Mouse (Mus musculus) testis, adult 2 months (tissue): ENCODE results near the gene Tnip3. TPM values are rescaled to one million over a fixed set of nuclear protein-coding genes. Genes with fewer than 3 reads are reported as not detected.

Experiments
- H3K27ac ChIP-seq: fragments of 200-500 bp; 2 replicates; pipeline ENCODE4 v1.5.1; 2012; ENCODE audit warnings: low read depth, low read length; ENCODE audit not compliant: control insufficient read depth, insufficient read depth
- H3K27me3 ChIP-seq: fragments of 200-500 bp; 2 replicates; pipeline ENCODE4 v1.6.1; 2012; ENCODE audit warnings: mild to moderate bottlenecking, low read length, moderate library complexity; ENCODE audit not compliant: control insufficient read depth, insufficient read depth
- H3K36me3 ChIP-seq: fragments of 200-500 bp; 2 replicates; pipeline ENCODE4 v1.6.1; 2012; ENCODE audit warnings: mild to moderate bottlenecking, low read length; ENCODE audit not compliant: control insufficient read depth, insufficient read depth
- H3K4me1 ChIP-seq: fragments of 200-500 bp; 2 replicates; pipeline ENCODE4 v1.6.1; 2012; ENCODE audit warnings: low read length; ENCODE audit not compliant: control insufficient read depth, insufficient read depth
- H3K4me3 ChIP-seq: fragments of 200-500 bp; 2 replicates; pipeline ENCODE4 v1.5.1; 2012; ENCODE audit warnings: low read depth, mild to moderate bottlenecking, low read length, moderate library complexity, mixed read lengths; ENCODE audit not compliant: control insufficient read depth
- CTCF ChIP-seq: fragments of 200-500 bp; IDR thresholded peaks from 2 replicates; pipeline ENCODE4 v1.5.1; 2012; ENCODE audit warnings: low read depth, mild to moderate bottlenecking, inconsistent platforms, low read length, moderate library complexity; ENCODE audit not compliant: control insufficient read depth, insufficient read depth, insufficient replicate concordance
- POLR2A ChIP-seq: fragments of 200-500 bp; IDR thresholded peaks from 2 replicates; pipeline ENCODE4 v1.6.1; 2012; ENCODE audit warnings: low read depth, mild to moderate bottlenecking, inconsistent platforms, low read length, moderate library complexity; ENCODE audit not compliant: control insufficient read depth
- polyA plus RNA-seq: library from polyadenylated mRNA; depleted of rRNA; stranded (reverse); fragments of >200 nt; gene quantifications from 2 replicates; pipeline ENCODE4 v1.2.3, GENCODE M21; 2012

Tnip3 gene
- polyA plus RNA-seq, 1 experiment, result not detected

DNA sequence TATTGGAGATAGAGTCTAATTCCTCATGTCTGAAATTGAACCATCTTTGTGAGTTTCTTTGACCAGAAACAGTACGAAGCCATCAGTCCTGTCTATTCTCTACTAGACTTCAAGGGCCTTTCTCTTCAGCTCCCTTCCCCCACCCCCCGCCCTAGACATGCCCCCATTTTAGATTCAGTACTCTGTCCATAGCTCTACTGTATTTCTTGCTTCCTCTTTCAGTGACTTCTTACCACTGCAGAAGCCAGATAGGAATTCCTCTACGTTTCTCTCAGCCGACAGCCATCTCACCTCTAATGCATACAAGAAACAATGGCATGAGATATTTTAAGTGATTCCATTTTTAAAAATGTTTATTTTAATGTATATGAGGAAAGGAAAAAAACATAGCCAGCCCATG lies 136.2 kb downstream of the Tnip3 start:
- H3K27ac ChIP-seq, result no peak overlapping the region
- H3K4me1 ChIP-seq, result no peaks in the 10 kb centered on the region
- no peaks in the 10 kb centered on the region for H3K27me3 ChIP-seq
- H3K4me3 ChIP-seq, result no peak overlapping the region
- no peak for TF ChIP-seq CTCF
- no peak for TF ChIP-seq POLR2A
- H3K36me3 ChIP-seq, result no peaks in the 10 kb centered on the region

- H3K27ac ChIP-seq, result no peak overlapping the region
- no peaks in the 10 kb centered on the region for H3K27me3 ChIP-seq
- no peak for TF ChIP-seq CTCF
- no peak for TF ChIP-seq POLR2A
These were observed 136.9 kb downstream of the Tnip3 start for GRCm38 (mm10) chr6:65662050-65662449.

DNA sequence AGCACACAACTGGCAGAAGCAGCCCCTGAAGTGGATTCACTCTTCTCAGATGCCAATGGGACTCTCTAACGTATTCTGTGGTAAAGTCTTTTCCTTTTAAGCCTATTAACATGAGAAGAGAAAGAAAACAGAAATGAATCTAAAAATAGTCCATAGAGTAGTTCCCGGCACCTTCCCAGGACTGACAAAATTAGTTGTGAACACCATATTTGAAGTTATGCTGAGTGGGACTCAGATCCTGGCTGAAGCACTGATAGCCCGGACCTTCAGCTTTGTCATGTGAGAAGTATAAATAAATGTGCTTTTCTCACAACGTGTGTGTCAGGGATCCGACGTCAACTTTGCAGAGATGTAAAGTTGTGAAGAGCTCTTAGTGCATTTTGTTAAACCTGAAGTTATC lies 138.9 kb downstream of the Tnip3 start:
- H3K36me3 ChIP-seq, result no peaks in the 10 kb centered on the region
- H3K27ac ChIP-seq, result no peak overlapping the region
- TF ChIP-seq CTCF, result no peak
- TF ChIP-seq POLR2A, result no peak
- H3K27me3 ChIP-seq, result no peaks in the 10 kb centered on the region
- no peaks in the 10 kb centered on the region for H3K4me1 ChIP-seq
- H3K4me3 ChIP-seq, result no peak overlapping the region

More at GRCm38 (mm10) chr6:65662050-65662449, 136.9 kb downstream of the Tnip3 start:
- no peaks in the 10 kb centered on the region for H3K4me1 ChIP-seq
- H3K36me3 ChIP-seq, result no peaks in the 10 kb centered on the region
- H3K4me3 ChIP-seq, result no peak overlapping the region

DNA sequence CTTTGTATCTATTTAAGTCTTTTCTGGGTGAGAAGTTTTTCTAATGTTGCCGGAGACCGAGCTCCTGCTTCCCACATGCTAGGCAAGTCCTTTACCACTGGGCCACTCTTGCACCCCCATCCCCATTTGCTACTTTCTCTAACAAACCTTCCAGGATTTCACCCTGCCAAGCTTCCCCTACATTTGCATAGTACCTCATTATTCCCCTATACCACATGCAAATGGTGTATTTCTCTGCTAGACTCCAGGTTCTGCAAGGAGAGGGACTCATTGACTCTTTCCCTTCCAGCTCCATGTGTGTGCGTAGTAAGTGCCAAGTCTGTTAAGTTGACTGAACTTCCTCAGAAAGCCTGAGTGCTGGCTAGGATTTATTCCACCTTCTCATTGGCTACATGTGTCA lies 141.2 kb downstream of the Tnip3 start:
- H3K27me3 ChIP-seq, result no peaks in the 10 kb centered on the region
- no peak overlapping the region for H3K4me3 ChIP-seq
- TF ChIP-seq POLR2A, result no peak
- TF ChIP-seq CTCF, result no peak
- no peaks in the 10 kb centered on the region for H3K4me1 ChIP-seq
- no peak overlapping the region for H3K27ac ChIP-seq
- no peaks in the 10 kb centered on the region for H3K36me3 ChIP-seq

- Histone ChIP-seq H3K36me3 (no peaks in the 10 kb centered on the region), H3K27me3 (peaks cover 4% of the 10 kb centered on the region; the same call in 1 of the 2 replicates), H3K4me1 (peaks cover 10% of the 10 kb centered on the region), H3K4me3 (no peak overlapping the region), H3K27ac (no peak overlapping the region)
- no peak for TF ChIP-seq CTCF
- TF ChIP-seq POLR2A, result no peak
These were observed 144.9 kb downstream of the Tnip3 start for GRCm38 (mm10) chr6:65669971-65670370.

- Histone ChIP-seq H3K27ac (no peak overlapping the region), H3K4me3 (peak overlapping the region; percentile 58), H3K4me1 (peaks cover 10% of the 10 kb centered on the region), H3K27me3 (peaks cover 4% of the 10 kb centered on the region; the same call in 1 of the 2 replicates), H3K36me3 (no peaks in the 10 kb centered on the region)
- TF ChIP-seq CTCF, result no peak
- no peak for TF ChIP-seq POLR2A
These were observed 145.9 kb downstream of the Tnip3 start for GRCm38 (mm10) chr6:65670981-65671411.

GRCm38 (mm10) chr6:65671451-65671850 lies 146.3 kb downstream of the Tnip3 start, which contains the start of gene Ndnf:
Gene Ndnf, plus strand, starts transcription at chr6:65671590.
- H3K27me3 ChIP-seq, result peaks cover 4% of the 10 kb centered on the region; the same call in 1 of the 2 replicates
- peaks cover 10% of the 10 kb centered on the region for H3K4me1 ChIP-seq
- no peak for TF ChIP-seq POLR2A
- no peak for TF ChIP-seq CTCF
- H3K4me3 ChIP-seq, result peak within 1 kb of the TSS; percentile 75
- H3K36me3 ChIP-seq, result no peaks in the 10 kb centered on the region
- H3K27ac ChIP-seq, result no peak within 1 kb of the TSS
